Mouse (Mus musculus): Measurements from ENCODE around the gene Cryl1. TPM values are rescaled to one million over a fixed set of nuclear protein-coding genes. Genes with fewer than 3 reads are reported as not detected.

The Cryl1 gene
- polyA plus RNA-seq, 1 experiment from 2014 or later: 8.8 TPM

DNA sequence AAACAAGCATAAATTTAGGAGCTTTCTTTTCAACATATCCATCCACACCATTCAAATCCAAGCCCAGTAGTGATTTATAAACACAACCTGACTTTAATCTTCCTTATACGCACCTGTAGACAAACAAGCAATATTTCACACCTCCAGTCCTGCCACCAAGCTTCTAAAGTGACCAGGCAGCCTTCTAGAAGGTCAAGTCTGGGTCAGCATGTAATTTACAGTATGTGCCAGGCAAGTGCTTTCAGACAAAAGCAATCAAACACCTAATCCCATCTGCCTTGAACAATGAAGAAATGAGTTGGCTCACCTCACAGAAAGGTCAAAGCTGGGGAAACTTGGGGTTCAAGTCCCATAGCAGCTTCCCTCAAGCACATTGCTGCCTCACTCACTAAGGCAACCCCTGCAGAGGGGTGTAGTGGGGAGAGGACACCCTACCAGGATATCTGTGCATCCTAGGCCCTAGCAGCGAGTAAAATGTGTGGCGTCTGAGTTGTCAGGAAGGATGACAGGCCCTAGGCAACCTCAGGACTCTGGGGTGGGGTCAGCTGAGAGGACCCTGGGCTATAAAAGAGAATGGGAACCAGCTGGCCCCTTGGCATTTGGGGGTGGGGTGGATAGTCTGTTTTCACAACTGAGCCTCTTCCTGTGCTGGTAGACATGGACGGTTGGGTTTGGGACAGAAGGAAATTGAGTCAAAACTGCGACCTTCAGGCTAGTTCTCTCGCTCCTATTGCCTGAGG lies 55.8 kb downstream of the Cryl1 start:
- Histone ChIP-seq H3K36me3 (replicated peaks) (no peaks in the 10 kb centered on the region), H3K27me3 (no peaks in the 10 kb centered on the region), H3K9me3 (no peaks in the 10 kb centered on the region), H3K4me3 (replicated peaks) (no peak overlapping the region), H3K27ac (no peak overlapping the region), H3K4me1 (peaks cover 11% of the 10 kb centered on the region; the same call in 1 of the 2 replicates), H3K4me2 (no peak overlapping the region), H3K9ac (no peak overlapping the region)
- 79% methylated on average over 6 of the region's 6 CpGs for WGBS
- ATAC-seq (ENCODE audit: low FRiP score): no peak

DNA sequence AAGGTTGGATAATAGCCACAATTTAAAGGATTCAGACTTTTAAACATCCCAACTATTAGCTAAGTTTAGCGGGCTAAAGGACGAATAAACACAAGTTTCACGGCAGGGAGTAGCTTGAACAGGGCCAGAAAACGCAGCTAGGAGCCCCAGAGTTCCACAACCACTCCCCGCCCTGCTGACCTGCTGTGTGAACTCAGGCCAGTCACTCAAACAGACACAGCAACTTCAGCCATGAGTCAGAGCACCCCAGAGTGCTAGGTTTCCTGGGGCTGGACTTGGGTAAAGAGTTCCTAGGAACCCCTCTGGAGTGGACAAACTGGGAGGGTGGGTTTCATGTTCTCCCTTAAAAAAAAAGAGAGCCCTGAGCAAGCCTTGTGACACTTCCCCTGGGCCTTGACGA lies 59.7 kb downstream of the Cryl1 start:
- WGBS: 60% methylated on average over 6 of the region's 6 CpGs
- ATAC-seq (ENCODE audit: low FRiP score): no peak
- no peaks in the 10 kb centered on the region for H3K27me3 ChIP-seq
- H3K36me3 ChIP-seq (replicated peaks): no peaks in the 10 kb centered on the region
- H3K9me3 ChIP-seq: no peaks in the 10 kb centered on the region
- no peak overlapping the region for H3K4me3 ChIP-seq (replicated peaks)
- no peak overlapping the region for H3K4me2 ChIP-seq
- H3K9ac ChIP-seq: no peak overlapping the region
- H3K4me1 ChIP-seq: peaks cover 6% of the 10 kb centered on the region; the same call in 1 of the 2 replicates
- H3K27ac ChIP-seq: no peak overlapping the region

DNA sequence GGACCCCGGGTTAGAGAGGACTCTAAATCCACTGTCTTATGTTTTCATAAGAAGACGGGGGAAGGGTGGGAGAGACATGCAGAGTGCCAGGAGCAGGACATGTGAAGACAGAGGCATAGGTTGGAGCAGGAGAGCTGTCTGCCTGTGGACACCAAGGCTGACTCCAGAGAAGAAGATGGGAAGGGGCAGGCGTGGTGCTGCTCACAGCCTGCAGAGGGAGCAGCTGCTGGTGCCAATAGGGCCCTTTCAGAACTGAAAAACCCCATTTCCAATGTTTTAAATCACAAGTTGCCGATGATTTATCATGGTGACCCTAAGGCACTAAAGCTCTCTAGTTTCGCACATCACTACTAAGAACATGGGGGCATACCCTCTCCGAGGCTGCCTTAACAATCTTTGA lies 63.5 kb downstream of the Cryl1 start:
- WGBS: 77% methylated on average over 6 of the region's 6 CpGs
- no peaks in the 10 kb centered on the region for H3K9me3 ChIP-seq
- H3K36me3 ChIP-seq (replicated peaks): no peaks in the 10 kb centered on the region
- H3K4me1 ChIP-seq: no peaks in the 10 kb centered on the region
- no peak overlapping the region for H3K27ac ChIP-seq
- H3K9ac ChIP-seq: no peak overlapping the region
- H3K4me2 ChIP-seq: no peak overlapping the region
- ATAC-seq (ENCODE audit: low FRiP score): no peak
- H3K4me3 ChIP-seq (replicated peaks): no peak overlapping the region
- H3K27me3 ChIP-seq: no peaks in the 10 kb centered on the region

DNA sequence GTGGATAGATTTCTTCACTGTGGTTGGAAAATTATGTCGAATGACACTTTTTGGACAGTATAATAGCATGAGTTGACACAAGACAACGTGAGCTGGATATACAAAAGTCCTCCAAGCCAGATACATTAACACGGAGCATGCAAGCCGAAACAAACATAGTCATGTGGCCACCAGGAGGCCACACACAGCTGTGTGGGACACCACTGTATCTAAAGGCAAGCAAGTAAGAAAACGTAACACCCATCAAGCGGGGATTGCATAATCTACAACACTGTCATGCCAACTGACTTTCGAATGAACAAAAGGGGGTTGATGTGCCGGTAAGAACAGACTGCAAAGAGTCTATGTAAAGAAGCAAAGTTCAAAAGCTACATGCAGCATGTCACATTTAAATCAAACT lies 65.8 kb downstream of the Cryl1 start:
- no peaks in the 10 kb centered on the region for H3K36me3 ChIP-seq (replicated peaks)
- H3K9me3 ChIP-seq: no peaks in the 10 kb centered on the region
- H3K9ac ChIP-seq: no peak overlapping the region
- no peaks in the 10 kb centered on the region for H3K27me3 ChIP-seq
- WGBS: 90% methylated on average over 8 of the region's 8 CpGs
- no peak overlapping the region for H3K4me3 ChIP-seq (replicated peaks)
- H3K27ac ChIP-seq: no peak overlapping the region
- no peaks in the 10 kb centered on the region for H3K4me1 ChIP-seq
- no peak overlapping the region for H3K4me2 ChIP-seq
- no peak for ATAC-seq (ENCODE audit: low FRiP score)

DNA sequence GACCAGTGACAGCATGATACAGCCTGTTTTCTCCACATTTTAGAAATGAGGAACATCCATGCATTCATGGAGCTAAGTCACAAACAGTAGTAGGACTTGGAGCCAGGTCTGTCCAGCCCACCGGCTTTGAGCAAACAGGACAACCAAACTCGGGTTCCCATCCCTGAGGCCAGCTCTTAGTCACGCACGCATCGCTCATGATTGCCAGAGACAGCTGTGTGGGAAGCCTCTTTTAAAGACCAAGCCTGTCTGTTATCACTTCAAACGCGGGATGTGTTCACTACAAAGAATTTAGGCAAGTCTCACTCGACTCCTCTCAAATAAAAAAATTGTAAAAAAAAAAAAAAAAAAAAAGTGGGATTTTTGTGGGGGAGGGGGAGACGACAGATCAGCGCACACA lies 67.2 kb downstream of the Cryl1 start:
- Histone ChIP-seq H3K36me3 (replicated peaks) (no peaks in the 10 kb centered on the region), H3K27ac (no peak overlapping the region), H3K9me3 (no peaks in the 10 kb centered on the region), H3K4me3 (replicated peaks) (no peak overlapping the region), H3K9ac (no peak overlapping the region), H3K4me1 (no peaks in the 10 kb centered on the region), H3K27me3 (no peaks in the 10 kb centered on the region), H3K4me2 (no peak overlapping the region)
- 86% methylated on average over 10 of the region's 10 CpGs for WGBS
- no peak for ATAC-seq (ENCODE audit: low FRiP score)

DNA sequence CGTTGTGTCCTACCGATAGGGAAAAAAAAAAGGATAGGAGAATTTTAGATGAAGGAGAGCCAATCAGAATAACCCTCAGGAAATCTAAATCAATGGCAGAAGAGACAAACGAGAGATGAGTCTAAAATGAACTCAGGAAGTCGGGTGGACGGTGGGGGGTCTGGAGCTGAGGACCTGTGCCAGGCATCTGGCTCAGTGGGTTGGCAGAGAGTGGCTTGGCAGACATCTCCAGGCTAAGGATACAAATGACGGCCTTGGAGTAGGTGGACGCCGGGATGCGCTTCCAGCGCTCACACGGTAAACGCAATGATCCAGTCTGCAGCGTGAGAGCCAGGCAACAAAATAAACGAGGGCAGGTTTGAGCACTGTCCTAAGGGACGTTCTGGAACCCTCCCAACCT lies 68.7 kb downstream of the Cryl1 start:
- Histone ChIP-seq H3K9me3 (no peaks in the 10 kb centered on the region), H3K9ac (no peak overlapping the region), H3K4me2 (no peak overlapping the region), H3K36me3 (replicated peaks) (no peaks in the 10 kb centered on the region), H3K27me3 (no peaks in the 10 kb centered on the region), H3K4me3 (replicated peaks) (no peak overlapping the region), H3K4me1 (no peaks in the 10 kb centered on the region), H3K27ac (no peak overlapping the region)
- no peak for ATAC-seq (ENCODE audit: low FRiP score)
- 91% methylated on average over 15 of the region's 15 CpGs for WGBS

DNA sequence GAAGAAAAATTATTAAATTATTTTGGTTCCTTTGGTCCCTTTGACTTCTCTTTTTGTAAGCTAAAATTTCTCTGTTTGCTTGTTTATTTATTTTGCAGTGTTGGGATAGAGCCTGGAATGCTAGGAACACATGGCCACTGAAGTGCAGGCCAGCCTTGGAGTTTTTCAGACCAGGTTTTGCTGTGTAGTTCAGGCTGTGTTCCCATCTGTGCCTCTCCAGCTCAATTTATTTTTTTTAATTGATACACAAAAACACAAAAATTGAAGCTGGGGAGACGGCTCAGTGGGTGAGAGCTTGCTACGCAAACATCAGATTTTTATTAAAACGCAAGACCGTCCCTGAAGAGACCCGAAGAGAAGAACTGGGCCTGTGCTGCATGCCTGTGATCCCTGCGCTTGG lies 71.6 kb downstream of the Cryl1 start:
- Histone ChIP-seq H3K27me3 (no peaks in the 10 kb centered on the region), H3K27ac (no peak overlapping the region), H3K4me1 (no peaks in the 10 kb centered on the region), H3K9ac (no peak overlapping the region), H3K9me3 (no peaks in the 10 kb centered on the region), H3K36me3 (replicated peaks) (no peaks in the 10 kb centered on the region), H3K4me3 (replicated peaks) (no peak overlapping the region), H3K4me2 (no peak overlapping the region)
- no peak for ATAC-seq (ENCODE audit: low FRiP score)
- 90% methylated on average over 6 of the region's 6 CpGs for WGBS

DNA sequence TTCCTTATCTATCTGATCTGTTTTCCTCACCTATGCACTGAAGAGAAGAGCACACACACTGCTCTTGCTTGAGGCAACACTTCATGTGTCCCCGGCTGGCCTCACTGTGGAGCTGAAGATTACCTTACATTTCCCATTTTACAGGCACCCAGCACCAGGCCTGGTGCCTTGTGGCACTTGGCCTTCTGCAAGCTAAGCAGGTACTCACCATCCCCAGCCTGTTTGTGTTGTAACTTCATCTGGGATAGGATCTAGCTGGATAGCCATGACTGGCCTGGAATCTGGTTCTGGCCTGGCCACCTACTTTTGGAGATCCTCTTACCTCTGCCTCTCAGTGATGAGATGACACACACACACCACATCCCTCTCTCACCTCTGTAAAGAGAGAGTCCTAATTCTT lies 79.5 kb downstream of the Cryl1 start:
- Histone ChIP-seq H3K4me2 (no peak overlapping the region), H3K36me3 (replicated peaks) (no peaks in the 10 kb centered on the region), H3K4me3 (replicated peaks) (no peak overlapping the region), H3K9ac (no peak overlapping the region), H3K9me3 (no peaks in the 10 kb centered on the region), H3K27ac (no peak overlapping the region), H3K27me3 (no peaks in the 10 kb centered on the region), H3K4me1 (peaks cover 7% of the 10 kb centered on the region)
- ATAC-seq (ENCODE audit: low FRiP score): no peak
- WGBS: 82% methylated on average over 1 of the region's 1 CpGs

DNA sequence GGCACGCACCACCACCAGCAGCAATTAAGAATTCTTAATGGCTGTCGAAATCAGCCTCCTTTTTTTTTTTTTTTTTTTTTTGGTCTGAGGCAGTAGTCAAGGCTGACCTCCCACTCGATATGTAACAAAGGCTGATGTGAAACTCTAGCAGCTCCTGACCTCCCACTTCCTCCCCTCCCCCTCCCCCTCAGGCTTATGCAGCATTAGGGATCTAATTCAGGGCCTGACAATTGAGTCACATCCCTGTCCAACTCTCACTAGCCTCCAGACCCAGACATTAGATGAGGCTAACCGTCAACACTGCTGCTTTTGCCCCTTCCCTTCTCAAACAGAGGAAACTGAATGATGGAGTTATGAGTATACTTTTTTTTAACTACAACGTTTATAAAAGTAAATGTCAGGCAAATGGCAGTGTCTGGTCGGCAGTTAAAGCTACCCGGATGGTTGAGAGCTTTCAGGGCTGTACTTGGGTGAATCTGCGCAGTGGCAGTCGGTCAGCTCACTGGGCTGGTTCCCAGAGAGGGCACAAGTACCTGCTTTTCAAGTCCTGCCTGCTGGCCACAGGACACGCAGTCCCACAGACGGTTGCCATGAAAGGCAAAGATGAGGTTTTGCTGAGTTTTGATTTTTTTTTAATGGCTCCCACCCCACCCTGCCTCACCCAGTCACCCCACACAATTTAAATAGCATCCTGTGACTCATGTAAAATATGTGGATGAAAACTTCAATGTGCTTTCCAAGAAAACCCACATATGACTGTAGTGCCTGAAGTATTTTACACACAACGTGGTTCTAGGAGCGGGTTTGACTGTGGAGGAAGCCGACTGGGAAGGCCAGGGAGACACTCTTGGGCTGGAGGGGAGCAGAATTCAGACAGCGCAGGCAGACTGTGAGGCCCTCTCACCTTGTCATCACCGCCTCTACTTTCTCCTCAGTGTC lies 81.4 kb downstream of the Cryl1 start:
- 68% methylated on average over 16 of the region's 16 CpGs for WGBS
- no peak overlapping the region for H3K9ac ChIP-seq
- no peaks in the 10 kb centered on the region for H3K36me3 ChIP-seq (replicated peaks)
- H3K9me3 ChIP-seq: no peaks in the 10 kb centered on the region
- no peak overlapping the region for H3K4me3 ChIP-seq (replicated peaks)
- no peak for ATAC-seq (ENCODE audit: low FRiP score)
- H3K27ac ChIP-seq: no peak overlapping the region
- no peak overlapping the region for H3K4me2 ChIP-seq
- H3K27me3 ChIP-seq: no peaks in the 10 kb centered on the region
- H3K4me1 ChIP-seq: peaks cover 7% of the 10 kb centered on the region

DNA sequence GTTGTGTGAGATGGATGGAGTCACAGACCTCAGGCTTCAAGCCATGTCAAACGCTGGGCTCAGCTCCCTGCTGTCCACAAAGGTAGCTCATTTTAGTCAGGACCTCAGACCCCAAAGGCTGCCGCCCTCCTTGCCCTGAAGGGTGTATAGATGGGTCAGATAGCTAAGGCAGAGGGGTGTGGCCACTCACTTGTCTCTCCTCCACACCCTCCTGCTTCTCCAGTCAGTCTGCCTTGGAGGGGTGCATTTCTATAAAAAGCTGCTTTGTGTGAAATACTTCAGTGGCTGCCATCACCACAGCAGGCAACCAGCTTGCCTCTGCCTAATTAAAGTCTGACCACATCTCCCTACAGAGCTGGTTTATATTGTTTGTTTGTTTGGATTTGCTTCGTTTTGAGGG lies 82.4 kb downstream of the Cryl1 start:
- no peaks in the 10 kb centered on the region for H3K27me3 ChIP-seq
- no peak overlapping the region for H3K9ac ChIP-seq
- no peaks in the 10 kb centered on the region for H3K9me3 ChIP-seq
- H3K4me2 ChIP-seq: no peak overlapping the region
- 27% methylated on average over 3 of the region's 3 CpGs for WGBS
- ATAC-seq (ENCODE audit: low FRiP score): peak; percentile 53; the same call in 1 of the 2 replicates
- H3K27ac ChIP-seq: peak overlapping the region; percentile 50; the same call in 1 of the 2 replicates
- H3K4me3 ChIP-seq (replicated peaks): no peak overlapping the region
- no peaks in the 10 kb centered on the region for H3K36me3 ChIP-seq (replicated peaks)
- H3K4me1 ChIP-seq: peaks cover 7% of the 10 kb centered on the region

DNA sequence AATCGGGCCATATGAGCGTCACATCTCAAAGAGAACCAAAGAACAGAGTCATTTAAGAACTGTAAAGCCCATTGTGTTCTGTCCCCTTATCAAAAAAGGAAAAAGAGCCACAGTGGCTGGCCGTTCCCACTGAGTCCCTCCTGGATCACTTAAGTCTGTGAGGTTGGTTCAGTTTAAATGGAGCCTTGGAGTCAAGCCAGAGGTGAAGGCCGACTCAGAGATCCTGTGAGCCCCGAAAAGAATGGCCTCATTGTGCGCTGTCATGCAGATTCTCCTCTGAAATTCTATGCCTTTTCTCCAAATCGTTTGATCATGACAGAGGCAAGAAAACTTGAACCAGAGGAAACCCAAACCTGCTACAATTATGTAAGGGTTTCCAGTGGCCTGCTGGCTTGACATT lies 82.8 kb downstream of the Cryl1 start:
- H3K4me3 ChIP-seq (replicated peaks): no peak overlapping the region
- H3K27me3 ChIP-seq: no peaks in the 10 kb centered on the region
- WGBS: 50% methylated on average over 7 of the region's 7 CpGs
- no peak overlapping the region for H3K4me2 ChIP-seq
- H3K9ac ChIP-seq: no peak overlapping the region
- no peaks in the 10 kb centered on the region for H3K9me3 ChIP-seq
- no peaks in the 10 kb centered on the region for H3K36me3 ChIP-seq (replicated peaks)
- no peak for ATAC-seq (ENCODE audit: low FRiP score)
- H3K27ac ChIP-seq: peak overlapping the region; percentile 50; the same call in 1 of the 2 replicates
- peaks cover 7% of the 10 kb centered on the region for H3K4me1 ChIP-seq

DNA sequence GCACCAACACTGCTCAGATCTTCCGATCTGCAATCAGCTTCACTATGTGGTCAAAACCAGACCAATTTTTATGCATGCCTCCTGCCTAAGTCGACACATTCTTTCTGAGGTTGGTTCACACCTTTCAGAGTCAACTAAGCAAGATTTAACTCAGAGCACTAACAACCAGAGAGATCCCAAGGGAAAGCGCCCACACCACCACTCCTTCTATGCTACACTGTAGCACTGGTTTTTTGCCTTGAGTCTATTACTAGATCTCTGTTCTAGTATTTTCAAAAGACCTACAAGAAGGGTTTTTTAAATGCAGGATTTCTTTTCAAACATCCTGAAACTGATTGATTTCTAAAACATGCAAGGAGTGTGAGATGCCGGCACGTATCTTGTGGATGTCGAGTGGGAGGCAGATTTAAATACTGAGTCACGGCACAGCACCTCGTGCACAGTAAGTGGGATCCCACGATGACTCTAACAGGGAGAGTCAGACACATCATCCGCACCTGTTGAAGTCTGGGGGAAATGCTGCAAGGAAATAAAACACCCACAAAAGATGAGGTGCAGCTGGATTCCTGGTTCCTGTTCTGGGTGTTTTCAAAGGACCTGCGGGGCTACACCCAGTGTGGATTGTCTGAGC lies 96.6 kb downstream of the Cryl1 start:
- WGBS: 89% methylated on average over 11 of the region's 11 CpGs
- ATAC-seq (ENCODE audit: low FRiP score): no peak
- Histone ChIP-seq H3K4me2 (no peak overlapping the region), H3K9ac (no peak overlapping the region), H3K4me3 (replicated peaks) (no peak overlapping the region), H3K27ac (no peak overlapping the region), H3K9me3 (no peaks in the 10 kb centered on the region), H3K36me3 (replicated peaks) (no peaks in the 10 kb centered on the region), H3K27me3 (no peaks in the 10 kb centered on the region), H3K4me1 (no peaks in the 10 kb centered on the region)

Measured in forebrain, embryonic 12.5 days (tissue).